Mouse (Mus musculus) E14TG2a.4 (cell line): ENCODE measurements around the gene Krt17.
"Not testable (repeated sequence)": the region's sequence is repeated elsewhere in the genome, so short reads cannot be mapped to it uniquely, and the experiment has no call there.

Experiments used
- CTCF ChIP-seq: conservative IDR thresholded peaks from 2 replicates; pipeline ENCODE4 v1.5.1; 2014; ENCODE audit warnings: low read length
- POU5F1 ChIP-seq: IDR thresholded peaks from 2 replicates; pipeline ENCODE4 v1.6.1; 2014; ENCODE audit warnings: low read length, borderline replicate concordance

GRCm38 (mm10) chr11:100240272-100240671, 20.6 kb downstream of the Krt17 start:
- not testable (repeated sequence) for TF ChIP-seq CTCF, POU5F1
